Comparison of ENCODE assay signal across 9 mouse cellular contexts in the genomic region with DNA sequence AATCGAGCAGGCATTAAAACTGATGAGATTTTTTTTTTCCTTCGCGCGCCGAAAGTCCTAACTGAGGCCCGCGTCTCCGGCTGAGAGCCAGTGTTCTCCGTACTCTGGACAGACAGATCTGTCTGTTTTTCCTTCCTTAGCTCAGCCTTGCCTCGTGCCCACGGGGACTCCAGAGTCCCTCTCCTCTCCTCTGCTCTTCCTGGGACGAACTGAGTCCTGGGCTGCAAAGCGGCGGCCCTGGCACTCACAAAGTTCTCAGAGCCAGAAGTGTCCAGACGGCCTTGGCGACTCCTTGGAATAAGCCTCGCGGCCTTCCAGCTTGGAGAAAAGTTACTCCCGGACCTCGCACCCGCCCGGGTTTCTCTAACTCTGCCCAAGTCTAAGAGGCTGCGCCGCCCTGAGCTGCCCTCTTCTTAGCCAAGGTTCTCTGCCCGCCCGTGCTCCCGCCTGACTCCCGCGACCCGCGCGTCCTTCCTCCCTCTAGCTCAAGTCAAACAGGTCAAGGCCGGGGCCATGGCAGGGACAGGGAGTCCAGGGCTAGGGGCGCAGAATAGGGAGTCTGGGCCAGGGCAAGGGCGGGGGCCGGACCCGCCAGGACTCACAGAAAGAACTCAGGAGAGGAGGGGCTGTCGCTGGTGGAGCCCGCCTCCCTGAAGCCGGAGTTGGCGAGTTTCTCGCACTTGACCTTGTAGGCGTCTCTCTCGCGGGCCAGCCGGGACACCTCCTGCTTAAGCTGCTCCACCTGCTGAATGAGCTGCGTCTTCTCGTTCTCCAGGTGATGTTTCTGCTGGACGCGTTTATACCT. TPM values are rescaled to one million over a fixed set of nuclear protein-coding genes. Genes with fewer than 3 reads are reported as not detected.
DNase-seq lines count a peak whose midpoint lies in the region; ATAC-seq and TF ChIP-seq lines count a peak whose summit lies in the region.
"Had no signal": no experiment of that assay in that cellular context is flagged by ENCODE, and none has a peak within 500 bp of the region (broad histone marks: within the 10 kb centered on the region; RNA-seq: fewer than 3 reads in every experiment).

No protein-coding gene starts in this region.

- peak overlapping the region; percentile 86; the same call in 1 of the 2 replicates for H3K27ac ChIP-seq in layer of hippocampus, adult 2 months
- H3K27ac ChIP-seq in forebrain, embryonic 14.5 days (ENCODE audit: low read depth, low read length) = no peak overlapping the region
- H3K27ac ChIP-seq in limb, embryonic 12.5 days = no peak overlapping the region
- no peak overlapping the region for H3K27ac ChIP-seq in midbrain, embryonic 16.5 days (ENCODE audit: low read length)

- H3K9me3 ChIP-seq in forebrain, embryonic 14.5 days (replicated peaks; ENCODE audit: control insufficient read depth, low read length) = no peaks in the 10 kb centered on the region
- H3K9me3 ChIP-seq in limb, embryonic 12.5 days = no peaks in the 10 kb centered on the region
- H3K9me3 ChIP-seq in midbrain, embryonic 16.5 days (replicated peaks; ENCODE audit: control insufficient read depth, low read length, poor library complexity, severe bottlenecking) = no peaks in the 10 kb centered on the region

- no peak for DNase-seq in layer of hippocampus, adult 2 months (ENCODE audit: low spot score in 2 of 2)
- DNase-seq in layer of hippocampus, postnatal 36 days = no peak
- DNase-seq in forebrain, embryonic 14.5 days (ENCODE audit: low spot score) = no peak
- peak; percentile 51 for DNase-seq in heart, postnatal 4 days
- DNase-seq in urinary bladder, adult 2 months (ENCODE audit: low spot score) = peak; percentile 56
- no peak for DNase-seq in c-Kit-positive CD71-positive TER-119-positive erythroid progenitor cells, embryonic 14.5 days (ENCODE audit: low spot score)

- H3K4me1 ChIP-seq in forebrain, embryonic 14.5 days (ENCODE audit: control insufficient read depth, insufficient read depth, low read length) = peaks cover 7% of the 10 kb centered on the region; the same call in 1 of the 2 replicates
- H3K4me1 ChIP-seq in limb, embryonic 12.5 days (replicated peaks) = peaks cover 47% of the 10 kb centered on the region
- H3K4me1 ChIP-seq in midbrain, embryonic 16.5 days (ENCODE audit: control insufficient read depth, insufficient read depth, low read length) = peaks cover 30% of the 10 kb centered on the region

- H3K9ac ChIP-seq in forebrain, embryonic 14.5 days (ENCODE audit: low read length) = peak overlapping the region; percentile 81
- peak overlapping the region; percentile 67 for H3K9ac ChIP-seq in limb, embryonic 12.5 days (replicated peaks)
- H3K9ac ChIP-seq in midbrain, embryonic 16.5 days (ENCODE audit: low read depth, low read length) = no peak overlapping the region; the same call in 1 of the 2 replicates

- TF ChIP-seq CTCF in layer of hippocampus, adult 2 months (conservative IDR thresholded peaks at IDR 0.05) = no peak

- ATAC-seq in forebrain, embryonic 14.5 days = no peak
- no peak for ATAC-seq in limb, embryonic 12.5 days (ENCODE audit: insufficient number of reproducible peaks, insufficient read depth, low FRiP score, low TSS enrichment, low read depth)
- no peak for ATAC-seq in midbrain, embryonic 16.5 days

- peaks cover 72% of the 10 kb centered on the region for H3K27me3 ChIP-seq in forebrain, embryonic 14.5 days (replicated peaks; ENCODE audit: control insufficient read depth, insufficient read depth, low read length)
- H3K27me3 ChIP-seq in limb, embryonic 12.5 days = peaks cover 82% of the 10 kb centered on the region
- peaks cover 47% of the 10 kb centered on the region for H3K27me3 ChIP-seq in midbrain, embryonic 16.5 days (ENCODE audit: control insufficient read depth, insufficient read depth, low read depth, low read length)

- WGBS in forebrain, embryonic 14.5 days = under 1% methylated on average over 50 of the region's 50 CpGs
- WGBS in limb, embryonic 12.5 days = under 1% methylated on average over 50 of the region's 50 CpGs
- WGBS in midbrain, embryonic 16.5 days = under 1% methylated on average over 50 of the region's 50 CpGs

- no peaks in the 10 kb centered on the region for H3K36me3 ChIP-seq in forebrain, embryonic 14.5 days (ENCODE audit: control insufficient read depth, insufficient read depth, low read length)
- no peaks in the 10 kb centered on the region for H3K36me3 ChIP-seq in limb, embryonic 12.5 days
- H3K36me3 ChIP-seq in midbrain, embryonic 16.5 days (ENCODE audit: control insufficient read depth, insufficient read depth, low read length) = no peaks in the 10 kb centered on the region

- H3K4me2 ChIP-seq in forebrain, embryonic 14.5 days (ENCODE audit: low read length) = peak overlapping the region; percentile 94
- H3K4me2 ChIP-seq in limb, embryonic 12.5 days = peak overlapping the region; percentile 95
- peak overlapping the region; percentile 91 for H3K4me2 ChIP-seq in midbrain, embryonic 16.5 days (ENCODE audit: low read length)

- H3K4me3 ChIP-seq in layer of hippocampus, adult 2 months = peak overlapping the region; percentile 57
- H3K4me3 ChIP-seq in forebrain, embryonic 14.5 days (ENCODE audit: low read depth, low read length) = peak overlapping the region; percentile 59
- H3K4me3 ChIP-seq in limb, embryonic 12.5 days (replicated peaks) = peak overlapping the region; percentile 60
- peak overlapping the region; percentile 61 for H3K4me3 ChIP-seq in midbrain, embryonic 16.5 days (ENCODE audit: low read depth, low read length)

RNA-seq across cellular contexts. Expression of a gene that starts 1.6 kb away (rescaled TPM):
- 10 to 100 TPM; 11.9 to 12.8 TPM for total RNA-seq in layer of hippocampus, adult 2 months (2021)
- 10 to 100 TPM; 13.8 to 14.3 TPM for total RNA-seq in layer of hippocampus, postnatal 36 days (2021)
- polyA plus RNA-seq in forebrain, embryonic 14.5 days (2014; fragmentation: Nextera tagmentation; extraction: Ambion mirVana) = 6.1 and 8.3 TPM in 2 replicates
- 1 to 10 TPM; 6.8 to 8.1 TPM for total RNA-seq in heart, postnatal 4 days (2021)
- polyA plus RNA-seq in limb, embryonic 12.5 days (2016; fragmentation: Nextera tagmentation; extraction: Ambion mirVana) = 9.1 and 10.3 TPM in 2 replicates
- polyA plus RNA-seq in midbrain, embryonic 16.5 days (2015; fragmentation: Nextera tagmentation; extraction: Ambion mirVana) = 5.6 and 5.8 TPM in 2 replicates
- 6.3 and 9.7 TPM in 2 replicates for polyA plus RNA-seq in urinary bladder, adult 2 months (2012; rRNA removed)

RNA-seq across cellular contexts. Expression of a gene that starts 31.3 kb away (rescaled TPM):
- not detected for total RNA-seq in layer of hippocampus, adult 2 months (2021)
- not detected for total RNA-seq in layer of hippocampus, postnatal 36 days (2021)
- polyA plus RNA-seq in forebrain, embryonic 14.5 days (2014; fragmentation: Nextera tagmentation; extraction: Ambion mirVana) = not detected in 2 replicates
- total RNA-seq in heart, postnatal 4 days (2021) = 1 to 10 TPM; 5.8 to 6.2 TPM
- polyA plus RNA-seq in limb, embryonic 12.5 days (2016; fragmentation: Nextera tagmentation; extraction: Ambion mirVana) = not detected in 2 replicates
- not detected in 2 replicates for polyA plus RNA-seq in midbrain, embryonic 16.5 days (2015; fragmentation: Nextera tagmentation; extraction: Ambion mirVana)
- 1.0 and 1.6 TPM in 2 replicates for polyA plus RNA-seq in urinary bladder, adult 2 months (2012; rRNA removed)
- total RNA-seq: hematopoietic stem cell, adult 5-6 weeks had no signal

Comparison
In these comparisons a context has a peak if more than half of its experiments do, and no peak if none do; other contexts are left out.
1. DNase-seq: peak in heart, postnatal 4 days (single experiment) and urinary bladder, adult 2 months (single experiment); none in layer of hippocampus, adult 2 months (0 of 2), layer of hippocampus, postnatal 36 days (0 of 2), forebrain, embryonic 14.5 days (single experiment) and c-Kit-positive CD71-positive TER-119-positive erythroid progenitor cells, embryonic 14.5 days (single experiment).
2. Peak in every context shown above with its lines, with median percentiles within 50 percentile points of each other: H3K4me3 ChIP-seq and H3K4me2 ChIP-seq.